Mouse (Mus musculus) heart, adult 2 months (tissue): Measurements from ENCODE around the gene Blnk.

Experiments
- CTCF ChIP-seq: fragments of 200-600 bp; IDR thresholded peaks from 2 replicates; pipeline ENCODE4 v1.8.1; 2022; ENCODE audit warnings: antibody characterized with exemption, mild to moderate bottlenecking, moderate library complexity
- EP300 ChIP-seq: fragments of 200-500 bp; IDR thresholded peaks from 2 replicates; pipeline ENCODE4 v1.6.1; 2011; ENCODE audit warnings: low read depth, low read length, control low read depth; ENCODE audit not compliant: insufficient read depth
- POLR2A ChIP-seq: fragments of 200-500 bp; IDR thresholded peaks from 2 replicates; pipeline ENCODE4 v1.6.1; 2011; ENCODE audit warnings: mild to moderate bottlenecking, low read depth, low read length, control low read depth; ENCODE audit not compliant: insufficient read depth

- TF ChIP-seq EP300 (no peak), CTCF (no peak), POLR2A (no peak)
Measured at GRCm38 (mm10) chr19:41027024-41027423, 32.7 kb upstream of the Blnk start.
